Mouse (Mus musculus) thymus, postnatal 0 days (tissue): ENCODE data around the gene Traf3ip1. TPM values are rescaled to one million over a fixed set of nuclear protein-coding genes. Genes with fewer than 3 reads are reported as not detected.

ENCODE experiments used
- polyA plus RNA-seq: library from polyadenylated mRNA; unstranded; fragments of >200 nt; fragmentation: Nextera tagmentation; extraction: Ambion mirVana; gene quantifications from 2 replicates; pipeline ENCODE4 v1.2.1, GENCODE M21; 2015

Gene Traf3ip1
- polyA plus RNA-seq, 1 experiment from 2014 or later: 5.1 TPM

Other genes starting within 250 kb of the Traf3ip1 start
- gene Ube2f, start 244.3 kb upstream of the Traf3ip1 start, polyA plus RNA-seq: 87.2 and 88.5 TPM in 2 replicates
- 15.6 and 16.2 TPM in 2 replicates for gene Scly, start 196.3 kb upstream of the Traf3ip1 start, polyA plus RNA-seq
- 0.19 and 0.20 TPM in 2 replicates for gene Espnl, start 172.6 kb upstream of the Traf3ip1 start, polyA plus RNA-seq
- gene Klhl30, start 143.6 kb upstream of the Traf3ip1 start, polyA plus RNA-seq: 0.27 and 0.55 TPM in 2 replicates
- 1.1 and 1.3 TPM in 2 replicates for gene Erfe, start 128.2 kb upstream of the Traf3ip1 start, polyA plus RNA-seq
- gene Ilkap, start 95.8 kb upstream of the Traf3ip1 start, polyA plus RNA-seq: 129 and 133 TPM in 2 replicates
- gene Hes6, start 80.6 kb upstream of the Traf3ip1 start, polyA plus RNA-seq: 216 and 236 TPM in 2 replicates
- gene Per2, start 35.3 kb upstream of the Traf3ip1 start, polyA plus RNA-seq: 0.95 and 1.1 TPM in 2 replicates
- 4.0 and 4.3 TPM in 2 replicates for gene Asb1, start 45.9 kb downstream of the Traf3ip1 start, polyA plus RNA-seq